Mouse (Mus musculus) midbrain, embryonic 11.5 days (tissue): ENCODE results near the gene Tspan31. TPM values are rescaled to one million over a fixed set of nuclear protein-coding genes. Genes with fewer than 3 reads are reported as not detected.
A peak's percentile ranks its signal among the peaks of the same experiment; 100 is the strongest.
"Not testable (repeated sequence)": the region's sequence is repeated elsewhere in the genome, so short reads cannot be mapped to it uniquely, and the experiment has no call there.

Experiments
- ATAC-seq: fragments of 200-750 bp; cut with Nextera tagmentation; 2 replicates; pipeline ENCODE4 v1.8.0; 2017; ENCODE audit warnings: moderate TSS enrichment, moderate library complexity; ENCODE audit not compliant: low FRiP score
- DNase-seq: peaks from one replicate; pipeline ENCODE4 v3.0.0; 2015; ENCODE audit warnings: low spot score; ENCODE audit errors: missing footprints
- H3K27ac ChIP-seq: fragments of 300-500 bp; sonication (generic); 2 replicates; pipeline ENCODE4 v1.5.1; 2014; ENCODE audit warnings: low read depth, low read length
- H3K27me3 ChIP-seq: fragments of 300-500 bp; sonication (generic); 2 replicates; pipeline ENCODE4 v1.6.1; 2014; ENCODE audit warnings: mild to moderate bottlenecking, low read length, moderate library complexity, mixed read lengths; ENCODE audit not compliant: control insufficient read depth, insufficient read depth
- H3K36me3 ChIP-seq: fragments of 300-500 bp; sonication (generic); 2 replicates; pipeline ENCODE4 v1.6.1; 2014; ENCODE audit warnings: mild to moderate bottlenecking, low read length, moderate library complexity, mixed read lengths; ENCODE audit not compliant: control insufficient read depth, insufficient read depth
- H3K4me1 ChIP-seq: fragments of 300-500 bp; sonication (generic); 2 replicates; pipeline ENCODE4 v1.6.1; 2014; ENCODE audit warnings: low read length; ENCODE audit not compliant: control insufficient read depth, insufficient read depth
- H3K4me2 ChIP-seq: fragments of 300-500 bp; sonication (generic); 2 replicates; pipeline ENCODE4 v1.6.1; 2014; ENCODE audit warnings: mild to moderate bottlenecking, moderate library complexity
- H3K4me3 ChIP-seq: fragments of 300-500 bp; sonication (generic); 2 replicates; pipeline ENCODE4 v1.5.1; 2014; ENCODE audit warnings: low read depth, low read length
- H3K9ac ChIP-seq: fragments of 300-500 bp; sonication (generic); 2 replicates; pipeline ENCODE4 v1.6.1; 2014; ENCODE audit warnings: low read length
- H3K9me3 ChIP-seq: fragments of 300-500 bp; sonication (generic); 2 replicates; pipeline ENCODE4 v1.6.1; 2016; ENCODE audit warnings: low read length; ENCODE audit not compliant: control insufficient read depth
- WGBS: fragments of 180-500 bp; shearing (Covaris S2); extraction: QIAGEN DNeasy Blood & Tissue Kit; methylation state at CpG from one replicate; pipeline ENCODE4 v1.1.7; 2014; 5-methylcytosine and 5-hydroxymethylcytosine counted together
- polyA plus RNA-seq: library from polyadenylated mRNA; unstranded; fragments of >200 nt; fragmentation: Nextera tagmentation; extraction: Ambion mirVana; gene quantifications from 2 replicates; pipeline ENCODE4 v1.2.1, GENCODE M21; 2014

Tspan31 gene
- polyA plus RNA-seq, 1 experiment from 2014 or later: 98.6 TPM

DNA sequence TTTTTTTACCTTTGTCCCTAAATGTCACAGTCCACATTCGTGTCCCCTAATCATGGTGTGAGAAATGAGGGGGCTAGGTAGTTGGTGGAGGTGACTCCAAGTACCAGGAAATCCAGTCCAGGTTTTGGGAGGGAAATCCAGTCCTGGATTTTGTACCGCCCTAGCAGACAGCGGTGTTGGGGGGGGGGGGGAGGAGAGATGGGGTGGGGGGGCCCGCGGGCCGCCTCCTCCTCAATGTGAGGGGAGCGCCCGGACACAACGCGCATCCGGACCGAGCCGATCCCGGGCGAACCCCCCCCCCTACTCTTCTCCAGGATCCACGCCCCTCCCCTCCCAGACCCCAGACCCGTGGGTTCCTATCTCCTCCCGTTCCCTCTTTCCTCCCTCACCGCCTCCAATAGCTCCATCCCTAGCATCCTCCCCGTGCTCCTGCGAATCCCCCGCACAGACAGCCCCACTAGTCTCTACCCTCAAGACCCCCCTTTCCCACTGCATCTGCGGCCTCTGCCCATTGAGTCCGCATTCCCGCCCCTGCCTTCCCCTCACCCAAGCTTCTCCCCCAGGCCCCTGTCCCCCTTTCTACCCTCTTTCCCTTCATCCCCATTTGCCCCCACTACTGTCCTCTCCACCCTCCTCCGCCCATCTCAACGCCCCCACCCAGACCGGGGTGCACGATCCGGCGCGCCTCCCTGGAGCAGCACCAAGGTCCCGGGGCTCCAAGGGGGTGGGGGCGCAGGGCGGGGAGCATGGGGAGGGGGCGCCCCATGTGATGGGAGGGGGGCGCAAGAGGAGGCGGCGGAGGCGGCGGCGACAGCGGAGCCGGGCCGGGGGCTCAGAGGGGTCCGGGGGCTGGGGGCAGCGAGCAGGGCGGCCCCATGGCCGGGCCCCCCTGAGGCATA is 8.9 kb upstream of the Tspan31 start:
- H3K27ac ChIP-seq: peak overlapping the region; percentile 25; the same call in 1 of the 2 replicates
- H3K4me2 ChIP-seq: peak overlapping the region; percentile 100
- peak; percentile 95 for DNase-seq
- H3K4me3 ChIP-seq: peak overlapping the region; percentile 68
- H3K27me3 ChIP-seq: peaks cover 38% of the 10 kb centered on the region
- H3K36me3 ChIP-seq: no peaks in the 10 kb centered on the region
- no peaks in the 10 kb centered on the region for H3K9me3 ChIP-seq
- peak; percentile 77 for ATAC-seq
- under 1% methylated on average over 33 of the region's 49 CpGs for WGBS
- H3K9ac ChIP-seq: peak overlapping the region; percentile 75
- peaks cover 36% of the 10 kb centered on the region for H3K4me1 ChIP-seq

DNA sequence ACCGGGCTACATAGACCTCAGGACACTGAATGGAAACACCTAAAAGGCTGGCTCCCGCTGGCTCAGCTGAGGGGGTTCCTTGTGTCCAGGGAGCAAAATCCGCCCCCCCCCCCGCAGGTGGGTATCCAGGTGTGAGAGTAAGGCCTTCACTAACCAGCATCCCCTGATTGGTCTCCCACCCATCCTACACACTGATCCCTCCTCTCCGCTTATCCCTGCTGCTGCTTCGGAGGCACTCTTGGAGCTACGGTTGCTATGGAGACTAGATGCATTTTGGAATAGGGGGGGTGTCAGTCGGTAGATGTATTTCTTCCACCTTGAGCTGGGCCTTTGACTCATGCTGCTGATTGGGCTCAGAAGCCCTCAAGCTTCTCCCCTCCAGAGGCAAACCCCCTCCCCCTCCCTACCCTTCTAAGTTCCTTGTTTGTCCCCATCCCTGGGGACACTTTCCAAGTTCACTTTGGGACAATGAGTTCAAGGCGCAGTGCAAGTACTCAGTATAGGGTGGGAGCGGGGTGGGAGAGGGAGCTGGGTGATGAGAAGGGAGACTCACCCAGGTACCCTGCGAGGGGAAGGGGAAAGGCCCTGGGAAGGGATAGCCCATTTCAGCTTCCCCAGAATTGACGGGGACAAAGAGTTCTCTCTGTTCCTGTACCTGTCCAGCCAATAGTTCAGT is 8.1 kb upstream of the Tspan31 start:
- 1% methylated on average over 12 of the region's 12 CpGs for WGBS
- Histone ChIP-seq H3K4me1 (peaks cover 33% of the 10 kb centered on the region), H3K27ac (no peak overlapping the region), H3K27me3 (peaks cover 35% of the 10 kb centered on the region), H3K36me3 (no peaks in the 10 kb centered on the region), H3K9me3 (no peaks in the 10 kb centered on the region), H3K4me2 (peak overlapping the region; percentile 100), H3K4me3 (peak overlapping the region; percentile 68), H3K9ac (no peak overlapping the region)
- ATAC-seq (peak; percentile 33; the same call in 1 of the 2 replicates), DNase-seq (peak; percentile 98)

GRCm38 (mm10) chr10:127077515-127077914 is 7.5 kb upstream of the Tspan31 start:
- Histone ChIP-seq H3K9me3 (no peaks in the 10 kb centered on the region), H3K9ac (no peak overlapping the region), H3K4me2 (0 out of 2 replicates have a peak overlapping the region, but pooled peaks have one; percentile 10), H3K27me3 (peaks cover 30% of the 10 kb centered on the region), H3K4me1 (peaks cover 32% of the 10 kb centered on the region), H3K36me3 (no peaks in the 10 kb centered on the region), H3K27ac (no peak overlapping the region; the same call in 1 of the 2 replicates), H3K4me3 (no peak overlapping the region)
- WGBS: 4% methylated on average over 10 of the region's 10 CpGs
- DNase-seq (peak; percentile 81), ATAC-seq (no peak)

DNA sequence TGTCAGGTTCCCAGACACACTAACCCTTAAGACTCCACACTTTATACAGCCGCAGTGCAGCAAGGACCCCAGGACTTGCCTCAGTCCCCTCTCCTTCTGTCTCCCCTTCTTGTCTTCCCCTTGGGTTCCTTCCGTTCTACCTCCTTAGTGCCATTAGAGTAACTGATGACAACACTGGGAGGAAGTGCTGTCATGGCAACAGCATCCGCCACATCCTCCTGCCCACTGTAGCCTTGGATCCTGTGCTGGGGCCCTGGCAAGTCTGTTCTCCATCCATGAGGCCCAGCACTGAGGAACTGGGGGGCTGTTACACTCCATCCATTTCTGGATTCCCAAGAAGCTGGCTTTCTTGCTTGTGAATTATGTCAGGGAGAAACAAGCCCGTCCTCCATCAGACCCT is 6.0 kb upstream of the Tspan31 start:
- ATAC-seq (no peak), DNase-seq (no peak)
- peaks cover 24% of the 10 kb centered on the region for H3K4me1 ChIP-seq
- no peaks in the 10 kb centered on the region for H3K9me3 ChIP-seq
- H3K9ac ChIP-seq: no peak overlapping the region
- H3K27ac ChIP-seq: no peak overlapping the region
- peaks cover 19% of the 10 kb centered on the region for H3K27me3 ChIP-seq
- no peak overlapping the region for H3K4me3 ChIP-seq
- 57% methylated on average over 4 of the region's 4 CpGs for WGBS
- H3K36me3 ChIP-seq: no peaks in the 10 kb centered on the region
- no peak overlapping the region for H3K4me2 ChIP-seq

DNA sequence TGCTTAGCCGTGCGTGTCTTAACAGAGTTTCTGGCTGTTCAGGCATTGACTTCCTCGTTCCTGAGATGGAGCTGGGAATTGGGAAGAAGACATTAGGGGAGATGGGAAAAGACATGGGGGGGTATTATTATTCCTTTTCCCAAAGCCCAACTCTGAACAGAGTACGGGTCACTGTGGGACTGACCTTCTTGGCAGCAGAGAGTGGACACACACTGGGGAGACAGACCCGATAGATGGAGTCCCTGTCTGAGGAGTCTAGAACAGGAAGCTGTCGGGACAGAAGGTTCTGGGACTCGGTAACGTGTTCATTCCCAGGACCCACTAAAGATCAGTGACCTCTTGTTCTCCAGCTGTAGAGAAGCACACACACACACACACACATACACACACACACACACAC is 5.6 kb upstream of the Tspan31 start:
- Histone ChIP-seq H3K27ac (no peak overlapping the region), H3K4me3 (no peak overlapping the region), H3K9me3 (no peaks in the 10 kb centered on the region), H3K27me3 (peaks cover 15% of the 10 kb centered on the region), H3K4me1 (peaks cover 19% of the 10 kb centered on the region), H3K9ac (no peak overlapping the region), H3K36me3 (no peaks in the 10 kb centered on the region), H3K4me2 (no peak overlapping the region)
- no peak for DNase-seq
- no peak for ATAC-seq
- WGBS: 83% methylated on average over 8 of the region's 8 CpGs

DNA sequence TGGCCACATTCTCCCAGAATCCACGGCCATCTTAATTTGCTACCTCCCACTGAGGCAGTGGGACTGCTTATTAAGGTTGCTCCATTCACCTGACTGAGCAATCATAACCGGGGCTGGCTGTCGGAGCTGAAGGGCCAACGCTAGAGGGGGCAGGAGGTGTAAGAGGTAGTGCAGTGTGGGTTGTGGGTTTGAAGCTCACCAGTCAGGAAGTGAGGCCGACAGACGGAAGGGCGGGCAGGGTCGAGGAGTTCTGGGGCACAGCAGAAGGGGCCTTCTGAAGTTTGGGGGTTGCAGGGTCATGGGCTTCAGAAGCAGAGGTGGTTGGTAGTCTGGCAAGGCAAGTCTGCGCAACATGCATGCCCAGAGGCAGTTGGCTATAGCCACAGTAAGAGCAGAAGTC is 5.0 kb upstream of the Tspan31 start, which contains the start of gene Agap2:
Gene Agap2, plus strand, starts transcription at position 205 of the 400 bp plus-strand sequence.
- H3K27me3 ChIP-seq: peaks cover 9% of the 10 kb centered on the region
- H3K4me1 ChIP-seq: peaks cover 15% of the 10 kb centered on the region
- no peak within 1 kb of the TSS for H3K9ac ChIP-seq
- no peak within 1 kb of the TSS for H3K4me2 ChIP-seq
- no peak within 1 kb of the TSS for H3K4me3 ChIP-seq
- H3K27ac ChIP-seq: no peak within 1 kb of the TSS
- DNase-seq: no peak
- 68% methylated on average over 9 of the region's 9 CpGs for WGBS
- H3K9me3 ChIP-seq: no peaks in the 10 kb centered on the region
- no peak for ATAC-seq
- H3K36me3 ChIP-seq: no peaks in the 10 kb centered on the region

- no peaks in the 10 kb centered on the region for H3K27me3 ChIP-seq
- DNase-seq (no peak), ATAC-seq (no peak)
- H3K4me2 ChIP-seq: no peak overlapping the region
- H3K9ac ChIP-seq: no peak overlapping the region
- H3K36me3 ChIP-seq: no peaks in the 10 kb centered on the region
- 97% methylated on average over 1 of the region's 1 CpGs for whole genome bisulfite sequencing
- H3K4me3 ChIP-seq: no peak overlapping the region
- no peak overlapping the region for H3K27ac ChIP-seq
- H3K9me3 ChIP-seq: no peaks in the 10 kb centered on the region
- peaks cover 18% of the 10 kb centered on the region for H3K4me1 ChIP-seq
These were observed 3.9 kb upstream of the Tspan31 start for GRCm38 (mm10) chr10:127073981-127074380.

GRCm38 (mm10) chr10:127072969-127073368 is 2.9 kb upstream of the Tspan31 start:
- not testable (repeated sequence) for ATAC-seq, H3K9ac ChIP-seq, H3K27ac ChIP-seq, H3K9me3 ChIP-seq, H3K27me3 ChIP-seq, H3K4me3 ChIP-seq, H3K36me3 ChIP-seq, DNase-seq, H3K4me2 ChIP-seq
- peaks cover 17% of the 10 kb centered on the region for H3K4me1 ChIP-seq
- 85% methylated on average over 2 of the region's 2 CpGs for WGBS

DNA sequence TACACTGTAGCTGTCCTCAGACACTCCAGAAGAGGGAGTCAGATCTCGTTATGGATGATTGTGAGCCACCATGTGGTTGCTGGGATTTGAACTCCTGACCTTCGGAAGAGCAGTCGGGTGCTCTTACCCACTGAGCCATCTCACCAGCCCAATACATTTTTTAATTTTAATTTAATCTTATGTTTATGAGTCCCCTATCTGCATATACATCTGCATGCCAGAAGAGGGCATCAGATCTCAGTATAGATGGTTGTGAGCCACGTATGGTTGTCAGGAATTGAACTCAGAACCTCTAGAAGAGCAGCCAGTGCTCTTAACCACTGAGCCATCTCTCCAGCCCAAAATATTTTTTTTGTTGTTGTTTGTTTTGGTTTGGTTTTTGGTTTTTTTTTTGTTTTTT is 2.2 kb upstream of the Tspan31 start:
- not testable (repeated sequence) for H3K4me3 ChIP-seq, H3K4me2 ChIP-seq, H3K9ac ChIP-seq, H3K27ac ChIP-seq, H3K9me3 ChIP-seq, H3K36me3 ChIP-seq, ATAC-seq, DNase-seq, H3K27me3 ChIP-seq
- WGBS: 88% methylated on average over 4 of the region's 4 CpGs
- H3K4me1 ChIP-seq: peaks cover 14% of the 10 kb centered on the region
